Mouse (Mus musculus) neural tube, embryonic 14.5 days (tissue): ENCODE results near the gene Elf4. TPM values are rescaled to one million over a fixed set of nuclear protein-coding genes. Genes with fewer than 3 reads are reported as not detected.

Source experiments
- ATAC-seq: fragments of 200-750 bp; cut with Nextera tagmentation; 2 replicates; pipeline ENCODE4 v1.8.0; 2017; ENCODE audit warnings: low read depth, mild to moderate bottlenecking, moderate TSS enrichment, moderate library complexity
- H3K27ac ChIP-seq: fragments of 300-500 bp; sonication (generic); 2 replicates; pipeline ENCODE4 v1.5.1; 2014; ENCODE audit warnings: low read depth, mild to moderate bottlenecking, control low read depth, low read length, moderate library complexity, mixed read lengths
- H3K27me3 ChIP-seq: fragments of 300-500 bp; sonication (generic); 2 replicates; pipeline ENCODE4 v1.6.1; 2014; ENCODE audit warnings: low read length; ENCODE audit not compliant: control insufficient read depth, insufficient read depth
- H3K36me3 ChIP-seq: fragments of 300-500 bp; sonication (generic); 2 replicates; pipeline ENCODE4 v1.6.1; 2014; ENCODE audit warnings: low read length, mixed read lengths; ENCODE audit not compliant: control insufficient read depth, insufficient read depth
- H3K4me1 ChIP-seq: fragments of 300-500 bp; sonication (generic); 2 replicates; pipeline ENCODE4 v1.6.1; 2014; ENCODE audit warnings: low read length; ENCODE audit not compliant: control insufficient read depth, insufficient read depth
- H3K4me2 ChIP-seq: fragments of 300-500 bp; sonication (generic); 2 replicates; pipeline ENCODE4 v1.6.1; 2014; ENCODE audit warnings: mild to moderate bottlenecking, low read depth, low read length, control low read depth
- H3K4me3 ChIP-seq: fragments of 300-500 bp; sonication (generic); 2 replicates; pipeline ENCODE4 v1.5.1; 2014; ENCODE audit warnings: low read depth, low read length, control low read depth, mixed read lengths
- H3K9ac ChIP-seq: fragments of 300-500 bp; sonication (generic); replicated peaks from 2 replicates; pipeline ENCODE4 v1.6.1; 2014; ENCODE audit warnings: low read depth, mild to moderate bottlenecking, control low read depth, low read length, mixed read lengths
- H3K9me3 ChIP-seq: fragments of 300-500 bp; sonication (generic); 2 replicates; pipeline ENCODE4 v1.6.1; 2016; ENCODE audit warnings: low read length; ENCODE audit not compliant: control insufficient read depth
- WGBS: fragments of 180-500 bp; shearing (Covaris S2); extraction: QIAGEN DNeasy Blood & Tissue Kit; methylation state at CpG from one replicate; pipeline ENCODE4 v1.1.7; 2014; 5-methylcytosine and 5-hydroxymethylcytosine counted together
- polyA plus RNA-seq: library from polyadenylated mRNA; unstranded; fragments of >200 nt; fragmentation: Nextera tagmentation; extraction: Ambion mirVana; gene quantifications from 2 replicates; pipeline ENCODE4 v1.2.1, GENCODE M21; 2014

Elf4 gene
- polyA plus RNA-seq, 1 experiment from 2014 or later, result 0.24 TPM

DNA sequence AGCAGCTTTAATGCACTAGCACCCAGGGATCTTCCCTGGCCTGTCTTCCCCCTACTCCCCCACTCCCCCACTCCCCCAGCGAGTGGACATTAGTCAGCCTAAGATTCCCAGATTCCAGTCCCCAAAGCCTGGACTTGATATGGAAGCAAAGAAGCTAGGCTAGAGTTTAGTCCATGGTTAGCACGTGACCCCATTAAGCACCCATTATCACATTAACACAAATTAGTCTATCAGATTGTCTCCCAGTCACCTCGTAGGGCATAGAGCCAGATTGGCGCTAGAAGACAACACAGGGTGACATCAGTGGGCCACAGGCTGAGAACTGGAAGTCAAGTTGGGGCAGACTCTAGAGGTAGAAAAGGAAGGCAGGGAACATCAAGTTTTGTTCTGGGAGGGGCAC lies 1.9 kb downstream of the Elf4 start:
- 81% methylated on average over 4 of the region's 4 CpGs for WGBS
- H3K36me3 ChIP-seq, result no peaks in the 10 kb centered on the region
- H3K9ac ChIP-seq, result no peak overlapping the region
- H3K27ac ChIP-seq, result no peak overlapping the region
- no peak for ATAC-seq
- H3K27me3 ChIP-seq, result no peaks in the 10 kb centered on the region
- no peaks in the 10 kb centered on the region for H3K9me3 ChIP-seq
- no peak overlapping the region for H3K4me2 ChIP-seq
- no peak overlapping the region for H3K4me3 ChIP-seq
- no peaks in the 10 kb centered on the region for H3K4me1 ChIP-seq

DNA sequence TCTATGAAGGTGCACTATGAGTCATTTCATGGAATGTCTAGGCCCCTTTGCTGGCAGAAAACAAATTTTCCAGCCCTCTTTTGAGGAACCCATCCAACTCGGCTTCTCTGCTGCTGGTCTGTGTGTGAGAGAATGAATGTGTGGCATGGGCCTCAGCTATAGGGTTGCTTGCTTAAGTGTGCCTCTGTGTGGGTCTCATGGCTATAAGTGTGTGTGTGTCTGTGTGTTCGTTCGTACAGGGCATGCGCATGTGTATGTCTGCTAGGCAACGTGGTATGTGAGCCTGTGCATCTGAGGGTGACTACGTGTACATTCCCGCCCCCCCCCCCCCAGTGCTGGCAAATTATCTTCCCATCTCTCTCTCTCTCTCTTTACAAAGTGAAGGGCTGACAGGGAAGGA lies 2.4 kb downstream of the Elf4 start:
- H3K9ac ChIP-seq, result no peak overlapping the region
- no peaks in the 10 kb centered on the region for H3K9me3 ChIP-seq
- no peak overlapping the region for H3K4me2 ChIP-seq
- WGBS, result 87% methylated on average over 7 of the region's 7 CpGs
- no peak for ATAC-seq
- no peaks in the 10 kb centered on the region for H3K4me1 ChIP-seq
- H3K36me3 ChIP-seq, result no peaks in the 10 kb centered on the region
- H3K27me3 ChIP-seq, result no peaks in the 10 kb centered on the region
- no peak overlapping the region for H3K4me3 ChIP-seq
- no peak overlapping the region for H3K27ac ChIP-seq

DNA sequence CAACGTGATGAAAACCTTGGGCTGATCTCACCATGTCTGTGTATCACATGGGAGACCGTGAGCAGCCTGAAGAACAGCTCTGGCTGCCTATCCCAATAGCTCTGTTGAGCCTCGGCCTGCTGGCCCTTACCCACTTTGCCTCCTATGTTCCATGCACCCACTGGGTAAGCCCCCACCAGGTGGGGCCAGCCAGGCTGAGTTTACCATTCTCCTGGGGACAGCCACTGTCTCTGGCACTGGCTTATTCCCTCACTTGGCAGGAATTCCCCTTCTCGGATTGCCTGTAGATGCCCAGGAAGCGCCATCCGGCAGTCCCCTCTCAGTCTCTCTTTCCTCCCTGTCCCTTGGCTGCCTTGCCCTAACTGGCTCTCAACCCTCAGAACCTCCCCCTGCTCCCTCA lies 6.0 kb downstream of the Elf4 start:
- Histone ChIP-seq H3K9ac (no peak overlapping the region), H3K9me3 (no peaks in the 10 kb centered on the region), H3K4me2 (no peak overlapping the region), H3K4me1 (no peaks in the 10 kb centered on the region), H3K4me3 (no peak overlapping the region), H3K27me3 (peaks cover 2% of the 10 kb centered on the region; the same call in 1 of the 2 replicates), H3K36me3 (no peaks in the 10 kb centered on the region), H3K27ac (no peak overlapping the region)
- ATAC-seq, result no peak
- 60% methylated on average over 6 of the region's 6 CpGs for WGBS

DNA sequence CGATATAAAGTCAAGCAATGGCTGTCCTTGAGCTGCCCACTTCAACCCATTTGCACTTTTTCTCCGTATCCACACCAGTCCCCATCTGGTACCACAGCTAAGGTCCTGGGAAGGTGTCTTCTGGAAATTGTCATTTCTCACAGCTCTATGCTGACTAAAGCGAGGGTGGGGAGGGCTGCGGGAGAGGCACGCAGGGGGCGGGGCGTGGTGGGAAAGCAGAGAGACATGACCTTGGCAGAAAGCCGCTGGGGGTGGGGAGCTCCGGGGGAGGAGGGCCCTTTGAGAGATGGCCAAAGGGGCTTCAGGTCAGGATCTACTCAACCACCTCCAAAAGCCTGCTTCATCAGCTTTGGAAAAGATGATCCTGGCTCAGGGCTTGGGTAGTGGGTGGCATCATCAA lies 7.9 kb downstream of the Elf4 start:
- WGBS, result 46% methylated on average over 9 of the region's 9 CpGs
- H3K4me1 ChIP-seq, result no peaks in the 10 kb centered on the region
- H3K4me3 ChIP-seq, result no peak overlapping the region
- H3K36me3 ChIP-seq, result no peaks in the 10 kb centered on the region
- H3K27me3 ChIP-seq, result peaks cover 2% of the 10 kb centered on the region; the same call in 1 of the 2 replicates
- no peak overlapping the region for H3K4me2 ChIP-seq
- no peaks in the 10 kb centered on the region for H3K9me3 ChIP-seq
- no peak overlapping the region for H3K27ac ChIP-seq
- H3K9ac ChIP-seq, result no peak overlapping the region
- ATAC-seq, result no peak

DNA sequence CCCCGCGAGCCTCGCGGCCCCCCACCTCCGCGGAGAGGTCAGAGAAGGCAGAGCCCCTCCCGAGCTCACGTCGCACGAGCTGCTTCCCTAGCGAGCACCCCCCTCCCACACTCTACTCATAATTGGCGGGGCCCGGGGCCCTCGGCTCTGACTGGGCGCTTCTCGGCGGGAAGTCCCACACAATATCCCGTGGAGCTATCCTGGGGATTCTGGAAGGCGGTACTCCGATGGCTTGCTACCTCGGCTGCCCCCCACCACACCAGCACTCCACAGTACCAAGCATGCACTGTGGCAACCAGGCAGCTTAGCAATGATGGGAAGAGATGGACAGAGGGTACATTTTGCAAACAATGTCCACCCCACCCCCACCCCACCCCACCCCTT lies 8.4 kb downstream of the Elf4 start:
- no peaks in the 10 kb centered on the region for H3K4me1 ChIP-seq
- no peak overlapping the region for H3K9ac ChIP-seq
- 11% methylated on average over 13 of the region's 21 CpGs for WGBS
- H3K4me3 ChIP-seq, result peak overlapping the region; percentile 28
- H3K4me2 ChIP-seq, result peak overlapping the region; percentile 37
- H3K36me3 ChIP-seq, result no peaks in the 10 kb centered on the region
- no peak overlapping the region for H3K27ac ChIP-seq
- no peaks in the 10 kb centered on the region for H3K9me3 ChIP-seq
- ATAC-seq, result 0 out of 2 replicates have a peak, but pooled peaks have one; percentile 25
- peaks cover 2% of the 10 kb centered on the region; the same call in 1 of the 2 replicates for H3K27me3 ChIP-seq

DNA sequence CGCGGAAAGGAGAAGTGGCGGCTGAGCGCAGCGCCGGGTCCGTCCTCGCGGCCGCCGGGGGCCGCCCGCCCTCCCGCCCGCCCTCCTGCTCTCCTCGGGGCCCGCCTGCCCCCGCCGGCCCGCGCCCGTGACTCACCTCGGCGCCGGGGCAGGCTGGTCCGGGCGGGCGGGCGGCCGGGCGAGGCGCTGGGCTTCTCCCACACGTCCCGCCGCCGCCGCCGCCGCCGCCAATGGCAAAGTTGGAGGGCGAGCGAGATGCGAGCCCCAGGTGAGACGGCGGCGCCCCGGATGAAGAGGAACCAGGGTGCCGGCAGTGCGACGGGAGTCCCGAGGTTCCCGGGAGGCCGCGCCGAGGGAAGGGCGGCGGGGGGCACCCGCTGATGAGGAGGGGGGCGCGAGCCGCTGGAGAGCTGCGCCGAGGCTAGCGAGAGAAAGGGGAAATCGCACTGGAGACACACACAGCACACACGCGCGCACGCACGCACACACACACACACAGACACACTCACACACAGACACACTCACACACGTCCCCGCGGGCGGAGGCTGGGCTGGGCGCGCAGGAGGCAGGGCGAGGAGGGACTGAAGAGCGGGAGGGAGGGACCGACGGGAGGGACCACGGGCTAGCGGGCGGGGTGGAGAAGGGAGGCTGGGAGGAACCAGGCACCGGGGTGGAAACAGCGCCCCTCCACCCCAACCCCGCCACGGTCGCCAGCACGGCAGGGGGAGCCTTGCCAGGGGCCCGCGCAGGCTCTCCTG lies 9.0 kb downstream of the Elf4 start:
- peaks cover 2% of the 10 kb centered on the region; the same call in 1 of the 2 replicates for H3K27me3 ChIP-seq
- no peaks in the 10 kb centered on the region for H3K9me3 ChIP-seq
- peak overlapping the region; percentile 28 for H3K4me3 ChIP-seq
- ATAC-seq, result peak; percentile 47; the same call in 1 of the 2 replicates
- WGBS, result 13% methylated on average over 19 of the region's 91 CpGs
- no peak overlapping the region for H3K9ac ChIP-seq
- no peaks in the 10 kb centered on the region for H3K36me3 ChIP-seq
- peak overlapping the region; percentile 37 for H3K4me2 ChIP-seq
- no peak overlapping the region for H3K27ac ChIP-seq
- H3K4me1 ChIP-seq, result no peaks in the 10 kb centered on the region

DNA sequence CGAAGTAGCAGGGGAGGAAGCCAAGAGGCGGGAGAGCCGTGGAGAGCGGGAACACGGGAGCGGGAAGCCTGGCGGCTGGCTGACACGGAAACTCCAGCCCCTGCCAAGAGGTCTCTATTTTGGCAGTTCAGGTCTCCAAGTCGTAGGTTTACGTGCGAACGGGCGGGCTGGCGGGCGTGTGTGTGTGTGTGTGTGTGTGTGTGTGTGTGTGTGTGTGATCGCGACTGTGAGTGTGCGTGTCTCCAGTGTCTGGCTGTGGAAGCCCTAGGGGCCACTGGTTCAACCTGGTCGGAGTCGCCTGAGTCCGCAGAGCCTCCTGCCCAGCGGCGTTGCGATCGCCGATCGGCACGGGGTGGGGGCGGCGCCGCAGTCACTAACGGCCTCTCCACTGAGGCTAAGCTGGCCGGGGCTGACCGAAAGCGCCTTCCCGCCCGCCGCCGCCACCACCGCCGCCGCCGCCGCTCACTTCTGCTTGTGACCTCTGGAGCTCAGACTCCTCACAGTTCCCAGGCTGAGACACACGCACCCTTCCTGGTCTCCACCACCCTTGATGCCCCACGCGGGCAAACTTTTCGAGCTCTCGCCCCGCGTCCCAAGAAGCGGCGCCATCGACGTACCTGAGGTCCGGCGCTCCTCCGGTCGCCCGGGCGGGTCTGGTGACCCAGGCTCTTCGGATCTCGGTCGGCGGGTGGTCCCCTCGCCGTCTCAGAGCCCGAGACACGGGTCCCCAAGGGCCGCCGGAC lies 9.8 kb downstream of the Elf4 start:
- H3K27ac ChIP-seq, result no peak overlapping the region
- 15% methylated on average over 42 of the region's 71 CpGs for WGBS
- peak overlapping the region; percentile 37 for H3K4me2 ChIP-seq
- no peak overlapping the region for H3K9ac ChIP-seq
- H3K4me3 ChIP-seq, result peak overlapping the region; percentile 28; the same call in 1 of the 2 replicates
- ATAC-seq, result no peak
- H3K4me1 ChIP-seq, result no peaks in the 10 kb centered on the region
- H3K27me3 ChIP-seq, result peaks cover 2% of the 10 kb centered on the region; the same call in 1 of the 2 replicates
- no peaks in the 10 kb centered on the region for H3K9me3 ChIP-seq
- H3K36me3 ChIP-seq, result no peaks in the 10 kb centered on the region

DNA sequence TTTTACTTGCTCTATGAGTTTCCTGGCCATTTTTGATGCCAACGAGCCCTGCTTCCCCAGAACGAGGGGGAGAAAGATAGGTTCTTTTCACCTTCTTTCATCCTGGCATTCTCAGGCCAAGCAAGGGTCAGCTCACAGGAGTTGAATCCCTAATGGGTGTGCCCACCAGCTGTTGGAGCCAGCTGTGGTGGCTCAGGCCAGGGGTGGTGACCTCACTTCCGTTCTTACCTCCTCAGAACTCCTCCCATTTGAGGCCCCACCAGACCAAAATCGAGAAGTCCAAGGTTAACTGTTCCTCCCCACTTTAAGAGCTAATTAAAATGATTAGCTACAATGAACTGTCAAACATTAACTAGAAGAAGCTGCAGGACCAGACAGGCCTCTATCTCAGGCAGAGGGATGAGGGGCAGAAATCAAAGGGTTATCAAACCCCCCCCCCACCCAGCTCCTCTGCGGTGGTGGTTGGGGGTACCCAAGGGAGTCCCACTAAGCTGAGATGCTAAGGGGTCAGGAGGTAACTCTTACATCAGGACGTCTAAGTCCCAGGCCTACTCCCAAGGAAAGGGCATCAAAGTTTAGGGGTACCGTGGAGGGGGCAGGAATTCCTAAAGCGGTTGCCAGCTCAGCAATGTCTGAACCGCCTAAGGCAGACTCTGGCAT lies 10.6 kb downstream of the Elf4 start:
- ATAC-seq, result no peak
- Histone ChIP-seq H3K27me3 (peaks cover 2% of the 10 kb centered on the region; the same call in 1 of the 2 replicates), H3K9me3 (no peaks in the 10 kb centered on the region), H3K4me2 (no peak overlapping the region; the same call in 1 of the 2 replicates), H3K4me1 (no peaks in the 10 kb centered on the region), H3K4me3 (no peak overlapping the region; the same call in 1 of the 2 replicates), H3K9ac (no peak overlapping the region), H3K36me3 (no peaks in the 10 kb centered on the region), H3K27ac (no peak overlapping the region)
- WGBS, result 41% methylated on average over 9 of the region's 9 CpGs
